Mouse (Mus musculus) stomach, embryonic 16.5 days (tissue): ENCODE results near the gene Pip4k2a. TPM values are rescaled to one million over a fixed set of nuclear protein-coding genes. Genes with fewer than 3 reads are reported as not detected.

Experiments
- ATAC-seq: fragments of 200-750 bp; cut with Nextera tagmentation; 2 replicates; pipeline ENCODE4 v1.8.0; 2017; ENCODE audit warnings: moderate number of reproducible peaks, moderate TSS enrichment; ENCODE audit not compliant: insufficient read depth, low FRiP score
- H3K27ac ChIP-seq: fragments of 300-500 bp; sonication (generic); 2 replicates; pipeline ENCODE4 v1.5.1; 2014; ENCODE audit warnings: low read length
- H3K27me3 ChIP-seq: fragments of 300-500 bp; sonication (generic); 2 replicates; pipeline ENCODE4 v1.6.1; 2014; ENCODE audit warnings: low read length, control low read depth, mixed read lengths; ENCODE audit not compliant: control insufficient read depth, insufficient read depth
- H3K36me3 ChIP-seq: fragments of 300-500 bp; sonication (generic); 2 replicates; pipeline ENCODE4 v1.6.1; 2014; ENCODE audit warnings: low read length; ENCODE audit not compliant: control insufficient read depth, insufficient read depth
- H3K4me1 ChIP-seq: fragments of 300-500 bp; sonication (generic); 2 replicates; pipeline ENCODE4 v1.6.1; 2014; ENCODE audit warnings: low read length, control low read depth, mixed read lengths; ENCODE audit not compliant: control insufficient read depth, insufficient read depth
- H3K4me2 ChIP-seq: fragments of 300-500 bp; sonication (generic); 2 replicates; pipeline ENCODE4 v1.6.1; 2014; ENCODE audit warnings: low read depth, low read length, mixed read lengths
- H3K4me3 ChIP-seq: fragments of 300-500 bp; sonication (generic); replicated peaks from 2 replicates; pipeline ENCODE4 v1.5.1; 2014; ENCODE audit warnings: mild to moderate bottlenecking, low read length
- H3K9ac ChIP-seq: fragments of 300-500 bp; sonication (generic); 2 replicates; pipeline ENCODE4 v1.6.1; 2014; ENCODE audit warnings: low read length
- H3K9me3 ChIP-seq: fragments of 300-500 bp; sonication (generic); replicated peaks from 2 replicates; pipeline ENCODE4 v1.6.1; 2016; ENCODE audit warnings: low read length, control low read depth; ENCODE audit not compliant: control insufficient read depth
- WGBS: fragments of 180-500 bp; shearing (Covaris S2); extraction: QIAGEN DNeasy Blood & Tissue Kit; methylation state at CpG from one replicate; pipeline ENCODE4 v1.1.7; 2014; 5-methylcytosine and 5-hydroxymethylcytosine counted together
- polyA plus RNA-seq: library from polyadenylated mRNA; unstranded; fragments of >200 nt; fragmentation: Nextera tagmentation; extraction: Ambion mirVana; gene quantifications from 2 replicates; pipeline ENCODE4 v1.2.1, GENCODE M21; 2015

Pip4k2a gene
- polyA plus RNA-seq, 1 experiment from 2014 or later = 11.2 TPM

DNA sequence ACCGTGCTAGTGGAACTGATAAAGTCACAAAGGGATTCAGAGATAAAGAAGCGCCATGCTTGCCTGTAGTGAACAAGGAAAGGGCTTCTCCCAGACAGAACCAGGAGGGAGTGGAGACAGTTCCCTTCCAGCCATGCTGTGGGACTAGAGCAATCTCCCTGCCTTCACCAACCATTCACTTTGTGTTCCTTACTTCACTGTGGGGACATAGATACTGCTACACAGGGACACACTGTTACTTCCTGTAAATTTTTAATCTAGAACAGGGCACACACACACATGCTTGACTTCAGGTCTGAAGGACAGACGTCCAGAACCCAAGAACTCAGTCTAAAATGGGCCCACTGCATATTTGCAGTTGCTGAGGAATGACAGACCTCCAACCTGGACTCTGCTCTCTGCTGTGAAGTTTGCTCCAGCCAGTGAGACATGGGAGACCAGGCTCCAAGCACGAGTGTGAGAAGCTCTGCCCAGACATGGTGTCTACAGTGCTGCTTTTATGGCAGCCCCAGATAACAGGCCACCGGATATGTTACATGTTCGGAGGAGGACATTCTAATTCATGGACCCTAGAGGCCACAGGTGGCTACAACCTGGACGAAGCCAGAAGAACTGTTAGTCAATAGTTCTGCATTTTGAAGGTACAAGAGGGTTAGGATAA lies 69.2 kb downstream of the Pip4k2a start:
- WGBS = 72% methylated on average over 7 of the region's 7 CpGs
- Histone ChIP-seq H3K27me3 (no peaks in the 10 kb centered on the region), H3K4me3 (no peak overlapping the region), H3K36me3 (no peaks in the 10 kb centered on the region), H3K27ac (no peak overlapping the region), H3K9me3 (no peaks in the 10 kb centered on the region), H3K4me1 (no peaks in the 10 kb centered on the region), H3K4me2 (no peak overlapping the region), H3K9ac (no peak overlapping the region)
- ATAC-seq = no peak

DNA sequence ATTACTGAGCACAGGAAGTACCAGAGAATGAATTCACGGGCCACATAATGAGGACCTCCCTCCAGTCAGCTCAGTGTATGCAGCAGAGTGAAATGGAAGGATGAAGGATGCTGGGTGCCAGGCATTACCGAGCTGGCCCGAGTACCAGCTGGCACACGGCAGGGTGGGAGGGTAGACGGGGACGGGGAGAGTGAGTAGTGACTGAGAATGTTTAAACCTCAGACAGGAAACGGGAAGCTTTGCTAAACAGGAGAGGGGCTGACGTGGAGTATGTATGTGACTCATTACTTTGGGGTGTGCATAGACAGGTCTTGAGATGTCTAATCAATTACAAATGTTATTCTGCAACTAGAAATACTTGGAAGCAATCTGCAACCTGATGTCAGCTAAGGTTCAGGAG lies 69.7 kb downstream of the Pip4k2a start:
- Histone ChIP-seq H3K9ac (no peak overlapping the region), H3K27ac (no peak overlapping the region), H3K9me3 (no peaks in the 10 kb centered on the region), H3K4me2 (no peak overlapping the region), H3K4me1 (no peaks in the 10 kb centered on the region; the same call in 1 of the 2 replicates), H3K36me3 (no peaks in the 10 kb centered on the region), H3K27me3 (no peaks in the 10 kb centered on the region), H3K4me3 (no peak overlapping the region)
- 53% methylated on average over 8 of the region's 8 CpGs for WGBS
- no peak for ATAC-seq

DNA sequence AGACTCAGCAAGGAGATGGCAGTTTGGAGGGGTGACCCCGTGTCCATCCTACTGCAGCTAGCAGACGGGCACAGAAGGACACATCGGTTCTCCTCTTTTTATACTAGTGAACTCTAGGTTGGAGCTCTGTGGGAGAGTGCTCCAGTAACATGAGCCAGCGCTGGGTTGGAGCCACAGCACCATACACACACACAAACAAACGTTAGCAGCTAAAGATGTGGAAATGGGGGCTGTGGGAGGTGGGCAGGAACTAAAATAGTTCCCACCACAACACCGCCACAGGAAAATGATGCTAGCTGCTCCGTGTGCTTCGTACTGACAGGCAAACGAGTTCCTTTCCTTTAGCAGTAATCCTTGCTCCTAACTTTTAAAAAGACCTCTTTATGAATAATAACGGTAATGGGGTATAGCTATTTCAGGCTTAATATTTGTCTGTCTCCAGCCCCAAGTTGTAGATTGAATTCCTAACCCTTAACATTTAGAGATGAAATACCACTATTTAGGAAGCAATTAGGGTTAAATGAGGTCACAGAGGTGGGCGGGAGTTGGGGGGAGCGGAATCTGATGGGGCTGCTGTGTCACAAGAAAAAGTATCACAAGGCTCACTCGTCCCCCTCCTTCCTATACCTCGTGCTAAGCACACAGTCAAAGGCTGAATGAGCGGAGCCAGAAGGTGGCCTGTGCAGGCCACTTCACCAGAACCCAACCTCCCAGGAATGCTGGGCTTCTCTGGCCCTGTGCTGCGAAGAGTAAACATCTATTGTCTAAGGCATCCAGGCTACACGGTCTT lies 73.9 kb downstream of the Pip4k2a start:
- no peak for ATAC-seq
- H3K4me3 ChIP-seq = no peak overlapping the region
- no peak overlapping the region for H3K9ac ChIP-seq
- no peaks in the 10 kb centered on the region for H3K36me3 ChIP-seq
- H3K4me1 ChIP-seq = peaks cover 4% of the 10 kb centered on the region; the same call in 1 of the 2 replicates
- H3K4me2 ChIP-seq = no peak overlapping the region
- H3K9me3 ChIP-seq = no peaks in the 10 kb centered on the region
- 46% methylated on average over 17 of the region's 17 CpGs for WGBS
- no peak overlapping the region for H3K27ac ChIP-seq
- H3K27me3 ChIP-seq = no peaks in the 10 kb centered on the region

DNA sequence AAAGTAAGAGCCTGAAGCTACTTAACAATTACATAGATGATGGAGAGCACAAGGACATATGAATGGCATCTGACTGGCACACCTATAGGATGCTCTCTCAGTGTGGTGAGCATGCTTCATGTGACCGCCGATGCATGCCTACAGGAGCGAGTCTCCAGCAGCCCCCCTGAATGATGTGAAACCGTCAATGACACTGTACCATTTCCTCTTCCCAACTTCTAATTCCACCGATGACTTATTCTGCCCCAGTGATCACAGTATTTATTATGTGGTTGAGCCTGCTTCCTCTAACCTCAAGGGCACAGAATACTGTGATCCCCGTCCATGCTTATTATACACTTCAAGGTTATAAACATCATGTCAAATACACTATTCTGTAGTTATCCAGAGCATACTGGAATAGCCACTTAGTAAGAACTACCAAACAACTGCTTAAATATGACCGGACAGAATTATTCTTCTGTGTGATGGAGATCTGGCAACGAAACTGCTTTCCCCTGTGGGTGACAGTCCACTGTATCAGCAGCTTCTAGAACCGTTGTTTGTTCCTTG lies 74.8 kb downstream of the Pip4k2a start:
- no peaks in the 10 kb centered on the region for H3K9me3 ChIP-seq
- no peak overlapping the region for H3K27ac ChIP-seq
- H3K4me2 ChIP-seq = no peak overlapping the region
- no peak overlapping the region for H3K4me3 ChIP-seq
- no peak overlapping the region for H3K9ac ChIP-seq
- H3K4me1 ChIP-seq = peaks cover 4% of the 10 kb centered on the region; the same call in 1 of the 2 replicates
- WGBS = 62% methylated on average over 9 of the region's 9 CpGs
- no peak for ATAC-seq
- H3K36me3 ChIP-seq = no peaks in the 10 kb centered on the region
- no peaks in the 10 kb centered on the region for H3K27me3 ChIP-seq

DNA sequence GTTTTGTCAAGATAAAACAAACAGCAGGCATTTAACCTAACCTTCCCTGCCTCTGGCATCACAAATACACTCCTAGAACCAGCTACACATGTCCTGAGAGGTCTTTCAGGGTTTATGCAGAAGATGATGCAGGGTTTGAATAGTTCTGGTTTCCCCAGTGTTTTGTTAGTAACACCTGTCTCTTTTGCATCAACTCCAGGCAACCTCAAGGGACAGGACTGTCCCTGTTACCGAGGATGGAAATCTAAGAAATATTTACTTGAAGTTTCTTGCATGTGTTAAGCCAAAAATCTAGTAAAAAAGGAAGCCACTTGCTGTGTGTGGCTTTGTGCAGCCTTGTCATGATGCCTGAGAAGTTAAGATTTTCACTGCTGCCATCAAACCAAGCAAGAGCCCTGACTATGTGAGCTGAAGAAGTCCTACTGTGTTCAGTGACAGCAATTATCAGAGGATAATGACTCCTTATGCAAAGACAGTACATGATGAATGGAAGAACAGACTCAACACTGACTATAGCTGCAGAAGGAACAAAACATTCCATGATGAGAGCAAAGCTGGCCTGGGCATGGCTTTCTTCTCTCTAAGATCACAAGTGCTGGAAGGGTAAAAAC lies 76.3 kb downstream of the Pip4k2a start:
- H3K4me1 ChIP-seq = peaks cover 11% of the 10 kb centered on the region; the same call in 1 of the 2 replicates
- no peaks in the 10 kb centered on the region for H3K9me3 ChIP-seq
- 47% methylated on average over 1 of the region's 1 CpGs for WGBS
- no peaks in the 10 kb centered on the region for H3K36me3 ChIP-seq
- H3K9ac ChIP-seq = no peak overlapping the region
- no peaks in the 10 kb centered on the region for H3K27me3 ChIP-seq
- ATAC-seq = no peak
- H3K4me3 ChIP-seq = no peak overlapping the region
- no peak overlapping the region for H3K27ac ChIP-seq
- H3K4me2 ChIP-seq = no peak overlapping the region

DNA sequence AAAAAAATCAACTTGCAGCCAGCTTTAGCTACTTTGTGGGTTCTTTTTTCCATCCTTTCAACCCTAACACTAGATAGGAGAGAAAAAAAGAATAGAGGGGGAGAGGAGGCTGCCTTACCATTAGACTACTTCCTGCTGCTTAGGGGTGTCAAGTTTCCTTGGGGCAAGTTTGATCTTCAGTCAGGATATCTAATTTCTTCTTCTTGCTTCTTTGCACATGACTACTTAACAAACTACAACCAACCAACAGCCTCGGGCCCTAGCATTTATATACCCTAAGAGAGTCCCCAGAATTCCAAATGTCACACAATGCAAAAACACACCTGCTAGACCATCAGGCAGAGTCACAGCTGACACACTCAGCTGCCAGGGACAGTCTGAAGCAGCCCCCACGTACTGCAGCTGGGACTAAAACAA lies 77.5 kb downstream of the Pip4k2a start:
- Histone ChIP-seq H3K9me3 (no peaks in the 10 kb centered on the region), H3K4me1 (peaks cover 11% of the 10 kb centered on the region; the same call in 1 of the 2 replicates), H3K4me2 (no peak overlapping the region), H3K27ac (no peak overlapping the region), H3K4me3 (no peak overlapping the region), H3K27me3 (no peaks in the 10 kb centered on the region), H3K9ac (no peak overlapping the region), H3K36me3 (no peaks in the 10 kb centered on the region)
- ATAC-seq = no peak
- 34% methylated on average over 2 of the region's 2 CpGs for WGBS

DNA sequence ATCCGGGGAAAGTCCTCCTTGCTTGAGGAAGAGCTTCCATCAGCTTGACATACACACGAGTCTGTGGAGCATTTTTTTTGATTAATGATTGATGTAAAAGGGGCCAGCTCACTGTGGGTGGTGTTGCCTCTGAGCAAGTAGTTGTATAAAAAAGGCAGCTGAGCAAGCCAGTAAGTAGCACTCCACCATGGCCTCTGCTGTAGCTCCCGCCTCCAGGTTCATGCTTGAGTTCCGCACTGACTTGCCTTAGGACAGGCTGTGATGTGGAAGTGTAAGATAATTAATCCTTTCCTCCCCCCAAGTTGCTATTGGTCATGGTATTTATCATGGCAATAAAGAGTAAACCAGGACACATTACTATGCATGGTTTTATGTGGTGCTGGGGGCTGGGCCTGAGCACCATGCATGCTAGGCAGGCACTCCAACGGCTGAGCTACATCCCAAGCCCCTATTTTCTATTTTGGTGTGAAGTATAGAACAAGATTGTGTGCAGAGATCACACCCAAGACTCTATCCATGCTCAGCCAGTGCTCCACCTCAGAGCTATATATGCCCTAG lies 78.0 kb downstream of the Pip4k2a start:
- Histone ChIP-seq H3K27me3 (no peaks in the 10 kb centered on the region), H3K4me1 (peaks cover 13% of the 10 kb centered on the region; the same call in 1 of the 2 replicates), H3K4me3 (no peak overlapping the region), H3K27ac (no peak overlapping the region), H3K9me3 (no peaks in the 10 kb centered on the region), H3K36me3 (no peaks in the 10 kb centered on the region), H3K9ac (no peak overlapping the region), H3K4me2 (no peak overlapping the region)
- ATAC-seq = no peak
- WGBS = 54% methylated on average over 5 of the region's 5 CpGs

DNA sequence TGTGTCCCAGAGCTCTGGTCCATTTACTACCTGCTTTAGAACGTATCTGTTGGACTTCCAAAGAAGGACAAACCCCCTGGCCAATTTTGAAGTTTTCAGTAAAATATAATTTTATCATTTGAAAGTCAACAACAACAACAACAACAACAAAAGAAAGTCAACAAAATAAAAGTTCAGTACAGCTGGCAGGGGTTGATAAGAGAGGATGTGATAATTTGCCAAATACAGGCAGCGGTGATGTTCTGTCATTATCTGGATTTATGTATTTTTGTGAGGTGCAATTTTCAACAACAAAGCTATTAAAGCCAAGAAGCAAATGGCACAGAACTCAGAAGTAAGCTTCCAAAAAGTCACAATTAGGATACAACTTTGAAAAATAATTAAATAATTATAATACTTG lies 80.1 kb downstream of the Pip4k2a start:
- H3K27ac ChIP-seq = no peak overlapping the region
- H3K4me3 ChIP-seq = no peak overlapping the region
- no peak for ATAC-seq
- no peak overlapping the region for H3K9ac ChIP-seq
- H3K9me3 ChIP-seq = no peaks in the 10 kb centered on the region
- 0 out of 2 replicates have a peak, but pooled peaks cover 13% of the 10 kb centered on the region for H3K4me1 ChIP-seq
- 85% methylated on average over 2 of the region's 2 CpGs for WGBS
- no peak overlapping the region for H3K4me2 ChIP-seq
- H3K36me3 ChIP-seq = no peaks in the 10 kb centered on the region
- H3K27me3 ChIP-seq = no peaks in the 10 kb centered on the region
